Mouse (Mus musculus) left cerebral cortex, adult 11 months (tissue): ENCODE measurements around the gene Ndufv3.

Experiments
- DNase-seq: peaks from one replicate; pipeline ENCODE4 v3.0.0; 2022; ENCODE audit warnings: low spot score

Ndufv3 gene

DNA sequence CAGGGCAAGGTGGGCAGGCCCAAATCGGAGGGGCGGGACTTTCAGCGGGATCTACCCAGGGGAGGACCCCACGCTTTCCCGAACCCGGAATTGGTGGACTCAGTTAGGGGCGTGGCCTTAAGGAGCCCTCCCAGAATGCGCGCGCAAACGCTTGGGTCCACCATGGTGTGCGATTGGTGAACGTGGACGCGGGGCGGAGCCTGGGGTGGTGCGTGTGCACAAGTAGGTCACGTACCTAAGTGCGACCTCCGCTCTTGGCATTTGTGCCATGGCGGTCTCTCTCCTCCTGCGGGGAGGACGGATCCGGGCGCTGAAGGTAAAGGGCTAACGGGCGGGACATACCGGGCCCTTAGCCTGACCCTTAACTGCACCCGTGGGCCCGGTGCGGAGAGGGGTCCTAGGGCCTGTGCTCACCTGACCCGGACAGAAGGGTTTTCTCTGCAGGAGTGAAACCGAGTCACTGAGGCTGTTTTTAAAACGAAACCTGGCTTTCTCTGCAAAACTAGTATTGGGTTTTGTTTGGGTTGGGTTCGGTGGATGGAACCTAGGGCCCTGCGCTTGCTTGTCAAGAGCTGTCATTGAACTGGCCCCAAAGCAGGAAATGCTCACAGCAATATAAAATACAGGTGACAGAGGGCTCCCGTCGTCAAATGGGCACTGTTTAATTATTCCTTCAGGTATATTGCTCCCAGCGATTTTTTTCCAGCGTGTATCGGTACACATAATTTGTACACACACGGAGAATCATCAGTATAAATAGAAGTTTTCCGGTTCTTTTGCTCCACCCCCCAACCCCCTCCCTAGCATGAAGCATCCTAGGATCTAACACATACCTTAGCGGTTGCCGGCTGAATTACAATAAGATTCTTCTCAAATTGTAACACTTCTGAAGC lies at the start of gene Ndufv3, which contains the start of gene Wdr4:
Gene Ndufv3, plus strand, starts transcription at position 170 of the 893 bp plus-strand sequence.
Gene Wdr4, minus strand, starts transcription at position 35 of the 893 bp plus-strand sequence.
- DNase-seq, result peak; percentile 99

DNA sequence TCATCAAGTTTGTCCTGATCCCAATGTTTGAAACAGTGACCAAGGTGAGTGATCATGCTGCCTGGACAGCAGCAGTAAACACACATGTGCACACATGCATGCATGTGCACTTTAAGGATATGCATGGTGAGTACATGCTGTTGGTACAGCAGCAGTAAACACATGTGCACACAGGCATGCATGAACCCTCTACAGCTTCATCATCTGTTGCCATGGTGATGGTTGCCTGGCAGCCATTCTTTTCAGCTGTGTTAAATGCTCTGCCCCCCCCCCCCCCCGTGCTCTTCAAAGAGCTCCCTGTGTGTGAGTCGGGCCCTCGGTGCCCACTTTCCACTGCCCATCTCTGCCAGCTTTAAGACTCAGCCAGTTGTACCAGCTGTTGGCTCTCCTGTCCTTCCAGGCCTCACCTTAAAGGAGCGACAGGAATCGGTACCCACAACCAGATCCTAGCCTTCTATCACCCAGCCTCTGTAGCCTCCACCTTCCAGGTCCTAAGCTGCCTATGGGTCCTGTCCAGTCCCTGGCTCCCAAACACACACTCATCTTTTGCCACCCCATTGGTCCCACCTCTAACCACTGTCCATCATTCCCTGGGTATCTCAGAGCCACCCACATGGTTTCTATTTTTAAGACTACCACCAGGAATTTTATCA lies 49.0 kb upstream of the Ndufv3 start:
- no peak for DNase-seq

DNA sequence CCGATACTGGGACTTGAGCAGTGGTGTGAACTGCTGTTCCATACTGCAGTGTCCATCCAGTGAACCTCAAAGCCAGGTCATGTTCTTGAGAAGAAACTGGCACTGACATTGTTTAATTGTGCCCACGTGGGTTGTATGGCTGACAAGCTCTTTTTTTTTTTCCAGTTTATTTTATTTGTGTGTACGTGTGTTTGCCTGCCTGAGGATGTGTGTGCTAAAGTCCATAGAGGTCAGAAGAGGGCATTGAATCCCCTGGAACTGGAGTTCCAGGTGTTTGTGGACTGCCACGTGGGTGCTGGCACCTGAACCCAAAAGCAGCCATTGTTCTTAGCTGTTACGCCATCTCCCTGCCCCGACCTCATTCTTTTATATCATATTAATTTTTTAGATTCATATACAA lies 45.5 kb upstream of the Ndufv3 start:
- no peak for DNase-seq

DNA sequence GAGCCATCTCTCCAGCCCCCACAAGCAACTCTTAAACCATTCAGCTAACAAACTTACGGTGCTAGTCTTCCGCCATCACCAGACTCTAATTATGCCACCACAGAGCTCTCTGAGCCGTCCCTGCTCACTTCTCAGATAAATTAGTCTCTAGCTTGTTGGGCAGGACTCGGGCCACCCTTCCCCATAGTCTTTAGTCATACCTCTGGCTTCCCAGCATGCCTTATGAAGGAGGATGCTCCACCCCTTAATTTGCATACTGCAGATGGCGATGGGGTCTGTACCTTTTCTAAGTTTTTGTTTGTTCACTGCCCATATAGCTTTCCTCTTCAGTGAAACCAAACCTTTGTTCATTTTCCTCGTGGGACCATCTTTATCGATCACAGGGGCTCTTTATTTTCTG lies 41.3 kb upstream of the Ndufv3 start:
- no peak for DNase-seq

DNA sequence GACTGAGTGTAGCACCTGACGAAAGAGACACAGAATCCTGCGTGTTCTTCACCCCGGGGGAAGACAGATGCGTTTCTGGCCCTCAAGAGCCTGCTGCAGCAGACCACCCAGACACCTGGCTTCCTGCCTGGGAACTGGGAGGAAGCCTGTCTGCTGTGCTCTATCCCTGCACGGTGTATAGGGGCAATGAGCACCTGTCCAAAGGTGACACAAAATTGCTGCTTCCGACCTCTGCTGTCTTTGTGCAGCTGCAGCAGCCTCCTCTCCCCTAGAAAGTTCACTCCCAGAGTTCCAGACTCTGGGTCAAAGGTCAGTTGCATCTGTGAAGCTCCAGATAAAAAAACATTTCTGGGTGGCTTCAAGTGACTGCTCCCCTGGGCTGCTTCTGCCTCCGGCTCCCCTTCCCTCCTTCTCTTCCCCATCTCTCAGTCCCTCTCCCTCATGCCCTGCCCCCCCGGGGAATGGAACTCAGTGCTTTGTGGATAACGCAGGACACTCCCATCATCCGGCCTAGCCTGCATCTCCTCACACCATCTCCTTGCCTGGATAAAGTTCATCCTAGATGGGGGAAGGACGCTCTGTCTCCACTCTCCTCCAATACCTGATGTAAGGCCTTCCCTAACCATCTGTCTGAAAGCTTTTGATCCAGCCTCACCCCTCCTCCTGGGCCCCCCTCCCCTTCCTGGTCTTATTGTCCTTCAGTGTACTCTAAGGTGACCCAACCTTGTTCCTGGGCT lies 40.6 kb upstream of the Ndufv3 start:
- DNase-seq, result no peak

DNA sequence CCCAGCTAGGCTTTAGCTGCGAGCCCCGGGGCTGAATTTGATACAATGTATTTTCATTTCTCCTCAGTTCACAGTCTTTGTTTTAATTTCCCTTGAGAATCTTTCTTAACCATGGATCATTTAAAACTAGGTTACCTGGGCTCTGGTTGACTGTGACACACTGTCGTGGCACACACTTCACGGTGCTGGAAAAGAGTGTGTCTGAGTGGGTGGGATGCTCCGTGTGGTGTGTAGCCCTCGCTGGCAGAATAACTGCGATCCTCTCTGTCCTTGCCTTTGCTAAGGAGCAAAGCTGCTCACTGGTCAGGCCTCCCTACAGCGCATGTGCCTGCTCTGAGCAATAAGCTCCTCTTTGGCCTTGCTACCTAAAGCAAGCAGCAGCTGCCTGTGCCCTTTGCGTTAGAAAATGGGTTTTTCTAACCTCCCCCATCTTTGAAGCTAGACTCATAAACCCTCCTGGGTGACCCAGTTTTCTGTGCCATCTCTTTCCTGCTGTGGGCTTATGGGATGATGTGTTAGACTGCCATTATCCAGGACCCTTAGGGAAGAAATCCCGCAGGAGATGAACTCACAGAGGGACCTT lies 33.2 kb upstream of the Ndufv3 start:
- no peak for DNase-seq

DNA sequence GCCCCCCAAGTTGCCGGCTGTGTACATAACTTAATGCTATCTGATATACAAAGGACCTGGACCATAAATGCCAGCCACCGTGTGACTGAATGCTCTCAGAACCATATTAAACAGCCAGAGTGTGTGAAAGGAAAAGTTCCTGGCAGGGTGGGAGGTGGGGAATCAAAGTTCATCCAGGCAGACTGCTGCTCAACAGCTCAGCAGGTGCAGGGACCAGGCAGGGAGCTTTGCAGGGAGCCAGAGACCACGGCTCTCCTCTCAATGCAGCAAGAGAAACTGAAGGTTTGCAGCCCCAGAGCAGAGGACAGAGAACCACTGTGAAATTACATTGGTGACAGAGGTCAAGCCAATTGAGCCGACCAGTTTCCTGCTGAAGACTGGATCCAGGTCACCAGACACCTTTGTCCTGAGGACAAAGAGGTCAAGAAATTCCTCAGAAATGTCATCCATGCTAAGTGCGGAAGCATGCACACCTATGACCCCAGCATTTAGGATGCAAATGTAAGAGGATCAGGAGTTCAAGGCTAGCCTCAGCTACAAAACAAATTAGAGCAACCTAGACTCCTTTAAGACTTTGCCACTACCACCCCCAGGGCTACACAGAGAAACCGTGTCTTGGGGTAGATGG lies 32.4 kb upstream of the Ndufv3 start:
- no peak for DNase-seq

DNA sequence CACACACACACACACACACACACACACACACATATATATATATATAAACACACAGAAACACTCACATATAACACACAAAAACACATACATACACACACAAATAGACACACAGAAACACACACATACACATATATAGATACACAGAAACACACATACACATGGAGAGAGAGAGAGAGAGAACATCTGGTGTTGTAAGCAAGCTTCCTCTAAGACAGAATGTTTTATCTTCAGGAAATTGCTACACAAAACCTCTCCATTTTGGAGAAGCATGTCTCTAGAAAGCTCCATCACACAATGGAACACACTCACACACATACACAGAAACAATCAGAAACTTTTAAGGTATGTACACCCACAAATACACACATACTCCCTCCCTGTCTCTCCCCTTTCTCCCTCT lies 28.6 kb upstream of the Ndufv3 start:
- DNase-seq, result no peak

DNA sequence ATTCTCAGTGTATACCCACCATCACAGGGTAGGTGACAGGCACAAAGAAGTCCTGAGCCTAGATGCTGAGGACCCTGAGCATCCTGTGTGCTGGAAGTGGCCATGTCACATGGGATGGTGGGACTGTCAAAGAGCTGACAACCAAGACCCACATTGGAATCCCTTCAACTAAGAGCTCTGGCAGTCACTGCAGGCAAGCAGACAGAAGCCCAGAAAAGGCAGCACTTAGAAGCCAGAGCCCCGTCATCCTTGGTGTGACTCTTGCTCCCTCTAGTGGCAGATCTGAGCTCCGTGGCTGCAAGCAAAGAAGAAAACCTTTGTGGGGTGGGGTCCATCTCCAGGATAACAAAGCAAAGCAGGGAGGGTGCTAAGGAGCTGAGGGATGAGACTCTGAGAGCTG lies 27.5 kb upstream of the Ndufv3 start:
- DNase-seq, result peak; percentile 67

DNA sequence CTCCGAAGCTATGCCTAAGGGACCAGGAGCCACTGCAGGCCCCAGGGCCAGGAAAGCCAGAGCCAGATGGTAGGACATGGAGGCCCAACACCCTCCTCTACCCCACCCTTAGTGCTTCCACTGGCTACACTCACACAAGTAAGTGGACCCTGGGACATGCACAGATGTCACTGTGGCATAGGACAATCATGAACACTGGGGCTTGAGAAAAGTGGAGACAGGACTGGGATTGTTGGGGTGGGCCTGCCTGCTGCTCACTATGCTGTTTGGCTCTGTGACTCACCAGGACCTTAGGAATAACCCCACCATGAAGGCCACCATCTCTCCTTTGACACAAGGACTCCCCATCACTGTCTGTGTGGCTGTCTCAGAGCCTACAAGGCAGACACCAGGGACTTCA lies 24.9 kb upstream of the Ndufv3 start:
- no peak for DNase-seq

DNA sequence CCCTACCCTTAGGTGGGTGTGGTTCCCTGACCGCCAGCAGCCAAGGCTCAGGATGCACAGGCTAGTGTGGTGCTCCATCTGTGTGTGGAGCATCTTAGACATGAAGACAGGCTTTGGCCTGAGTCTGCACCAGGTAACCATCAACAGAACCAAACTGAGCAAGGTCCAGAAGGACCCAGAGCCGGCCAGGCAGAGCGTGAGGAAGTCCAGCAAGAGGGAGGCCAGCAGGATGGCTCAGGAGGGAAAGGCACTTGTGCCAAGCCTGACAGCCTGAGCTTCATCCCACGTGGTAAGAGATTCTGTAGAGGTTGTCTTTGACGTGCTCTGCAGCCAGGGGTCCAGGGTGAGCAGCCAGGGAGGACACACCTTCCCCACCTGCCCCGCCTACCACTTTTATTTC lies 22.2 kb upstream of the Ndufv3 start:
- DNase-seq, result no peak

DNA sequence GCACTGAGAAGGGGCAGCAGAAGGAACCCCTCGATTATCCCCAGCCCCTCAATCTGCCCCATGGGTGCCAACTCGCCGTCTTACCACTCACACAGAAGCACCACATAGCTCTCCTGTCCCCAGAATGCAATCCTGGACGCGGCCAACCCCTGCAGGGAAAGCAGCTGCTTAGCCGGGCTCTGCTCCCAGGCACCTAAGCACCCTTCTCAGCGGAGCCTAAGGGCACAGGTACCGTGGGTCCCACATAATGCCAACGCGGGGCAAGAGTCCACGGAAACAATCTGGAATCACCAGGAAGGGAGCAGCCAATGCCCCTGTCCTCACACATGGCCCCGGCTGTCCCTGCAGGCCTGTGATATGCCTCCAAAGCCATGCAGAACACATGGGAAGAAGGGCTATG lies 20.2 kb upstream of the Ndufv3 start:
- no peak for DNase-seq

DNA sequence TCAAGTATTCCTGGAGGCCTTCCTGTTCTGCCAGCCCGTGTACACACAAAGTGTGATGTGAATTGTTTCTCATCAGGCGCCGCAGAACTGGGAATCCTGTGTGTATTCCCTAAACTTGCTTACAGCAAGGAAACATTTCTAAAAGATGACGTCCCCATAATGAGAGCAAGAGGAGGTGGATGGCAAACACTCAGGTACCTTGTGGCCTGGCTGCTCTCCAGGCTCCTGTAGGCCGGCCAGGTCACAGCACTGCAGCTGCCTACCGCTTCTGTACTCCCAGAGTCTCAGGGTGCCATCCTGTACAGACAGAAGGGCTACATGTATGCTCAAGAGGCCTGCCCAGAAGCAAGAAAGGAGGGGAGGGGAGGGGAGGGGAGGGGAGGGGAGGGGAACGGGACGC lies 19.5 kb upstream of the Ndufv3 start:
- no peak for DNase-seq

DNA sequence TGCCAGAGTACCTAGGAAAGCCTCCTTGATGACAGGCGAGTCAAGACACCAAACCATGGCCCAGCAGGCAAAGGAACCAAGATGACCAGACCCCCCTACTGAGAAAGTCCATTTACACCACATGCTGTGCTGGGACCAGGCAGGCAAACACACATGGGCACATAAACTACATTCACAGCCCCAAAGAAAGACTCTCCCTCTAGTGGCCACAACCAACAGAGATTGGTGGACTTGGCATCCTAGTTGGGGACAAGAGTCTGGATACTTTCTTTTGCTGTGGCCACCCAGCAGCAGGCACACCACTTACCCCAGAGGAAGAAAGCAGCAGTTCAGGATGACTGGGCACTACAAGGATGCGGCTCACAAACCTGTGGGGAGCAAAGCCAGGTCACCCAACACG lies 19.0 kb upstream of the Ndufv3 start:
- no peak for DNase-seq

DNA sequence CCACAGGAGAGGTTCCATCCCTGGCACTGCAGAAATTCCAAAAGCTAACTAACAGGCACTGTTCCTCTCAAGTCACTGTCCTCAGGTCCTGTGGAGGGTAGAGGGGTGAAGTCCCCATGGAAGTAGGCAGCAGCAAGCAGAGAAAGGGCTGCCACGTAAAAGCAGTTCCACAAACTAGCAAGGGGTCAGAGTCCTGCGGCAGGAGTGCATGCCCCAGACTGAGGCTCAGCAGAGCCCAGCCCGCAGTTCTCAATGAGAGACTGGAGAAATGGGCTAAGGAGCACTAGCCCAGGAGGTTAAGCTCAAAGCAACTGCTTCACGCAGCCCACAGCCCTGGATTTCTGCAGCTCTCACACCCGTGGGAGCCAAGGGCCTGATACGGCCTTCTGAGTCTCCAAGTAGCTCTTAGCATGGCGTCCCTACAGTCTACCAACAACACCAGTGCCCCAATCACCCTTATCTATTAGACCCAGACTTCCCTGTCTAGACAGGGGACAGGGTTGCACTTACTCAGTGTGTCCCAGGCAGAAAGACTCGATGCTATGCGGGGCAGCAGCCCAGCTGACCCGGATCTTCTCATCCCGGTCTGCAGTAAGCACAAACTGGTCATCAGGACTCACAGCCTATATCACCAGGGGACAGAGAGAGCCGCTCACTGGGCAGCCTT lies 17.5 kb upstream of the Ndufv3 start:
- no peak for DNase-seq

DNA sequence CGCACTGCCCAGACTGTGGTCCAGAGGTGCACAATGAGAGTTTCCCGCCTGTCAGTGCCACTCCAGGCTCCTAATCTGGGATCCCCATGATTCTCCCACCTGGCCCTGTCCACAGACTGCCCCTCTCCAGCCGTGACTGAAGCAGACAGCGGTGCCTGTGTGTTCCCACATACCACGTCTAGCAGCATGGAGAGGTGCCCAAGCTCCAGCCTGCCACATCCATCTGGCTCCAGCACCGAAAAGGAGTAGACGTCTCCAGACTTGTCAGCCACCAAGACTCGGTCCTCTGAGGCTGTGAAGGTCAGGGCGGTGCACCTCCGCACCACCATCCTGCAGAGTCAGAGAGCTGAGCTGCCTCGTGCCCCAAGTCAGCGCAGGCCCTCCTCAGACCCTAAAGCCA lies 16.6 kb upstream of the Ndufv3 start:
- DNase-seq, result no peak

DNA sequence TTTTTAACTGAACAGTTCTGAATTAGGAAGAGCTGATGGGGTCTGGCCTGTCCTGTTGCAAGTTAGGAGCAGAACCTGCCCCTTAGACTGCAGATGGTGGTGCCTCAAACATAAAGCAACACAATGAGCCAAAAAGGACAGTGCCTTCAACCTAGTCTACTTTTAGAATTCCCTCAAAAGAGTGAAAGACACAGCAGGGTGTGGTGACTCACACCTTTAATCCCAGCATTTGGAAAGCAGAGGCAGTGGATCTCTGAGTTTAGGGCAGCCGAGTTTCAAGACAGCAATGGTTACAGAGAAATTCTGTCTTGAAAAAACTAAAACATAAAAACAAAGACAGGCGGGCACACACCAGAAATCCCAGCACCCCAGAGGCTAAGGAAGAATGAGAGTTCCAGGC lies 16.0 kb upstream of the Ndufv3 start:
- DNase-seq, result peak; percentile 23

DNA sequence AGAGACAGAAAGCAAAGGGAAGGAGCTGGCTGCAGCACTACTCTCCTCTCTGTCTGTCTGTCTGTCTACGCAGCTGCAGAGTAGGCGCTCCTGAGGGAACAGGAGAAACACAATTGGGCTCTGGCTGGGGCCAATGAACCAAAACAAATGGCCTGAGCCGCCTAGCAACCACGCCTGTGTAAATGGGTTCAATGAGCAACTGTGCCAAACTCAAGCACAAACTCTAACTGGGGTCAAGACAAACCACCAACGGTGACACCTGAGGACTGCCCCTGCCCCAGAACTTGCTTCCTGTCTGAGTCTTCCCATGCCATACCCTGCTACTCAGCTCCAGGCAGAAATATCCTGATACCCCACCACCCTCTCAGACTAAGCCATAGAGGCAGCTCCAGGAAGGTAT lies 14.9 kb upstream of the Ndufv3 start:
- DNase-seq, result no peak

DNA sequence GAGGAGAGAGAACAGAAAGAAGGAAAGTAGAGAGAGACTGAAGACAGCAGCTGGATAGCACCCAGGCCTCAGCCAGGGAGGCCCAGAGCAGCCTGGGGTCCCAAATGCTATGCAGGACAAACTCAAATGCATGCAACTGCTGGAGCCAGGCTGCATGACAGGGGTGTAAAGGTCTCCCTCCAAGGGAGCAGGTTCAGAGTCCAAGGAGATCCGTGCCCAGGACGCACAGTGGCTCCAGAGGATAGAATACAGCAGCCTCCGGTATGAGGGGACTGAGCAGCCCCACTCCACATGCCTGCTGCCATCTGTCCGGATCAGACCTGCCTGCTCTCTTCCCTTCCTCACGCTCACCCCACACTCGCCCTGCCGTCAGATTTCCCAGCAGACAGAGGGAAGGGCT lies 13.6 kb upstream of the Ndufv3 start:
- DNase-seq, result no peak

DNA sequence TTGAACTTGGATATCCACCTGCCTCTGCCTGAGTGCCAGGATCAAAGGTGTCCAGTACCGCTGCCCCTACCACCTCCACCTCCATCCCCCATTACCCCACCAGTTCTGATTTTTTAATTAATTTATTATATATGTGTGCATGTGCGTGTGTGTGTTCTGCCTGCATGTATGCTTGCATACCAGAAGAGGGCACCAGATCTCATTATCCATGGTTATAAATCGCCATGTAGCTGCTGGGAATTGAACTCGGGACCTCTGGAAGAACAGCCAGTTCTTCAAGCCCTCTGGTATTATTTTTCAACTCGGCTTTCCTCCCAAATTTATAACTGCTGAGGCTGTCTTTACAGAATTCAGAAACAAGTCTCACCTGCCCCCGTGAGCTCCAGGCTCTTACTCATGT lies 9.0 kb upstream of the Ndufv3 start:
- DNase-seq, result no peak

DNA sequence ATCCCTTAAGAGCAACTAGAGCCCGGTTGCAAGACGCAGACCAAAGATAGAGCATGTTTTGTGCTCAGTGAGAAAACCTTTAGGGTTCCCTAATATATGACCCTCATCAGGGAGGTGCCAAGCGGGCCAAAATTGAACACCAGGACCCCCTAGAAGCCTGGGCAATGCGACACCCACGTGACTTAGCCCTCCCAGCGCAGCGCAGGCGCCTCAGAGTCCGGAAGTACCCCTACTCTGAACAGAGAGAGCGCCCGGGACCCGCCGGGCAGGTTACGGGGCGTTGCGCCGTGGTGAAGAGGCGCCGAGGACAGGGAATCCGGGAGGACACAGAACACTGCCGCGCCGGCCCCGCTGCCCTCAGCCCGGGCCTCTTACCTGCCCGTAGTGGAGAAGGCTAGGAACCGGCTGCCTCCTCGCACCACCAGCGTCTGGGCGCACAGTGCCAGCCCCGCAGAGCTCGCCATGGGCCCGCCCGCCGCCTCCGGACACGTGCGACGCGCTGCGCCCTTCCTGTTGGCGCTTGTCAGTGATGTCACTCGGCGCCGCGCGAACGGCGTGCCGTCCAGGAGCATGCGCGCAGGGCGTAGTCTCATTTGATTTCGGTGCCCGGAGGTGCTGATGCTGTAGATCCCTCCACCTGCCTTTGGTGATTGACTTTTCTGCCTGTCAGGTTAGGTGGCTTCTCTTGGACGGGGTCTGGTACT lies 8.0 kb upstream of the Ndufv3 start:
- DNase-seq, result peak; percentile 80
